Mouse (Mus musculus) liver, adult 2 months (tissue): ENCODE measurements at regions not wholly inside any gene's neighbourhood (a gene's known extent, or its start where the extent isn't known, plus 50 kb on each side); places are given as distances from the start of the nearest gene placed in this dataset.
A peak's percentile ranks its signal among the peaks of the same experiment; 100 is the strongest.

Source experiments
- DNase-seq: peaks from one replicate; pipeline ENCODE4 v3.0.0-alpha.2; 2011; ENCODE audit warnings: low read depth, low spot score; ENCODE audit errors: extremely low read depth
- H3K27ac ChIP-seq: fragments of 200-500 bp; replicated peaks from 2 replicates; pipeline ENCODE4 v1.5.1; 2012; ENCODE audit warnings: low read depth, mild to moderate bottlenecking, control low read depth, inconsistent platforms, low read length; ENCODE audit not compliant: insufficient read depth
- H3K27me3 ChIP-seq: fragments of 200-500 bp; 2 replicates; pipeline ENCODE4 v1.6.1; 2012; ENCODE audit warnings: mild to moderate bottlenecking, moderate library complexity, low read length, inconsistent platforms; ENCODE audit not compliant: control insufficient read depth, insufficient read depth
- H3K36me3 ChIP-seq: fragments of 200-500 bp; 2 replicates; pipeline ENCODE4 v1.6.1; 2012; ENCODE audit warnings: low read length, inconsistent platforms; ENCODE audit not compliant: control insufficient read depth, insufficient read depth
- H3K4me1 ChIP-seq: fragments of 200-500 bp; 2 replicates; pipeline ENCODE4 v1.6.1; 2011; ENCODE audit warnings: low read length; ENCODE audit not compliant: control insufficient read depth, insufficient read depth
- H3K4me3 ChIP-seq: fragments of 200-500 bp; 2 replicates; pipeline ENCODE4 v1.5.1; 2011; ENCODE audit warnings: low read depth, mild to moderate bottlenecking, control low read depth, low read length, moderate library complexity; ENCODE audit not compliant: insufficient read depth
- H3K79me2 ChIP-seq: fragments of 200-500 bp; 2 replicates; pipeline ENCODE4 v1.6.1; 2012; ENCODE audit warnings: inconsistent platforms, mild to moderate bottlenecking, low read length, moderate library complexity; ENCODE audit not compliant: control insufficient read depth, insufficient read depth
- H3K9ac ChIP-seq: fragments of 200-500 bp; 2 replicates; pipeline ENCODE4 v1.6.1; 2012; ENCODE audit warnings: low read depth, mild to moderate bottlenecking, control low read depth, inconsistent platforms, low read length
- CTCF ChIP-seq: fragments of 200-500 bp; IDR thresholded peaks from 2 replicates; pipeline ENCODE4 v1.5.1; 2011; ENCODE audit warnings: low read depth, low read length, control low read depth
- POLR2A ChIP-seq: fragments of 200-500 bp; IDR thresholded peaks from 2 replicates; pipeline ENCODE4 v1.6.1; 2011; ENCODE audit warnings: low read length, control low read depth; ENCODE audit not compliant: insufficient read depth; ENCODE audit errors: extremely low read depth
- WGBS: fragments of 180-500 bp; shearing (Covaris S2); methylation state at CpG from one replicate; pipeline ENCODE4 v1.1.7; 2018; 5-methylcytosine and 5-hydroxymethylcytosine counted together

GRCm38 (mm10) chr16:95196622-95197021 lies 60.7 kb upstream of the Kcnj15 start:
- no peak overlapping the region for H3K9ac ChIP-seq
- H3K27ac ChIP-seq, result no peak overlapping the region
- H3K4me3 ChIP-seq, result no peak overlapping the region
- H3K36me3 ChIP-seq, result no peaks in the 10 kb centered on the region
- TF ChIP-seq POLR2A, result no peak
- TF ChIP-seq CTCF, result peak; percentile 66
- DNase-seq, result peak; percentile 28
- H3K79me2 ChIP-seq, result no peaks in the 10 kb centered on the region
- no peaks in the 10 kb centered on the region for H3K4me1 ChIP-seq
- no peaks in the 10 kb centered on the region for H3K27me3 ChIP-seq
- WGBS, result 0% methylated on average over 1 of the region's 1 CpGs

GRCm38 (mm10) chr16:95198795-95199563 lies 58.4 kb upstream of the Kcnj15 start:
- DNase-seq, result no peak
- Histone ChIP-seq H3K79me2 (no peaks in the 10 kb centered on the region), H3K36me3 (no peaks in the 10 kb centered on the region), H3K4me1 (no peaks in the 10 kb centered on the region), H3K27ac (no peak overlapping the region), H3K9ac (no peak overlapping the region), H3K27me3 (no peaks in the 10 kb centered on the region), H3K4me3 (no peak overlapping the region)
- no peak for TF ChIP-seq CTCF
- TF ChIP-seq POLR2A, result no peak
- WGBS, result 62% methylated on average over 19 of the region's 19 CpGs

DNA sequence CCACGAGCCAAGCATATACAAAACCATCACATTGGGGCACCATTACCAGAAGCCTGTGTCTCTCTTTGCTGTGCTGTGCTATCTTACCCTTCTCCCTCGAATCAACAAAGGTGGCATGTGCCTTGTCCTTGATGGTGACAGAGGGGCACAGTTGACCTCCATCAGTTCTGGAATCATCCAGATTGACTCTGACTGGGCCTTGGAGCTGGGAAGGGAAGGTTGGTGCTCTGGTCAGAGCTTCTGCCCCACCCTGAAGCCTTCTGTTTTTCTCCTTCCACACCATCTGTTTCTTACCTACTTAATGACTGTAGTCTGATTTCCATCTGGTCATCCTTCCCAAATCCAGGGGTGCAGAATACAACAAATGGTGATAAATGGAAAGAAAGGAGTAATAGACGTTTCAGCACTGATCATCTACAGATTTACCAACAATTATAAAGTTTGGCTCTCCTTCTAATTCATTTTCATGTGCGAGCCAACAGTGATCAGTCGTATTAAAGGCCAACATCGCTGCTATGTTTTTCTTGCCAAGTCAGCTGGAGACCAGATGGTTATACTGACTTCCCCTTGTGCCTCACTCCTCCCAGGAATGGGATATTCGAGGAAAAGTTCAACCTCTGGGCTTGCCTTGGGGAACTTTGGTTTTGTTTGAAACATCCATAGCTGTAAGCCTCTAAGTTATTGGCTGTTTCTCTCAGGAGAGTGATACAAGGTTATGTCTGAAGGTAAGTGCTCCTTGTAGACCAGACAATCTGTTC lies 55.1 kb upstream of the Kcnj15 start:
- Histone ChIP-seq H3K79me2 (no peaks in the 10 kb centered on the region), H3K27me3 (no peaks in the 10 kb centered on the region), H3K36me3 (no peaks in the 10 kb centered on the region), H3K4me1 (no peaks in the 10 kb centered on the region), H3K4me3 (no peak overlapping the region), H3K9ac (no peak overlapping the region), H3K27ac (no peak overlapping the region)
- WGBS, result 69% methylated on average over 7 of the region's 7 CpGs
- TF ChIP-seq POLR2A, result no peak
- no peak for TF ChIP-seq CTCF
- no peak for DNase-seq

GRCm38 (mm10) chr16:95203026-95203425 lies 54.3 kb upstream of the Kcnj15 start:
- no peaks in the 10 kb centered on the region for H3K27me3 ChIP-seq
- no peak overlapping the region for H3K9ac ChIP-seq
- TF ChIP-seq CTCF (no peak), POLR2A (no peak)

DNA sequence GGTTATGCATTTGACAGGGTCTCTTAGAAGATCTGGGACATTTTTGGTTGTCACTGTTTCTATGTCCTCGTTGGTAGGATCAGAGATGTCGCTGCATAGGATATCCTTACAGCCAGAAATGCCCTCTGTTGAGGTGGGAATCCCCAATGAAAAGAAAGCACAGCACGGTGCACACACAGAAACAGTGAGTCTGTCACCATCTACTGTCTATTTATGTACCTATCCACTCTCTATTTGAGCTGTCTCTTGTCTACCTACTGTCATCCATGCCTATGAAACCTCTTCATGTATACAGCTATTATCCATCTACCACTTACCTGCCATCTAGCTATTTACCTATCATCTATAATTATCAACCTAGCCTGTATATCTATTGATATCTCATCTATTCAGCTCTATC lies 53.6 kb upstream of the Kcnj15 start:
- Histone ChIP-seq H3K4me1 (no peaks in the 10 kb centered on the region), H3K27ac (no peak overlapping the region), H3K79me2 (no peaks in the 10 kb centered on the region), H3K4me3 (no peak overlapping the region), H3K27me3 (no peaks in the 10 kb centered on the region), H3K36me3 (no peaks in the 10 kb centered on the region), H3K9ac (no peak overlapping the region)
- WGBS, result 79% methylated on average over 3 of the region's 3 CpGs
- no peak for DNase-seq
- no peak for TF ChIP-seq CTCF

More at GRCm38 (mm10) chr16:95203026-95203425, 54.3 kb upstream of the Kcnj15 start:
- DNase-seq, result no peak
- Histone ChIP-seq H3K27ac (no peak overlapping the region), H3K4me1 (no peaks in the 10 kb centered on the region), H3K36me3 (no peaks in the 10 kb centered on the region), H3K79me2 (no peaks in the 10 kb centered on the region), H3K4me3 (no peak overlapping the region)
- WGBS, result 81% methylated on average over 3 of the region's 3 CpGs

GRCm38 (mm10) chr16:95204507-95204906 lies 52.9 kb upstream of the Kcnj15 start:
- H3K9ac ChIP-seq, result no peak overlapping the region
- H3K4me3 ChIP-seq, result no peak overlapping the region
- H3K4me1 ChIP-seq, result no peaks in the 10 kb centered on the region
- no peaks in the 10 kb centered on the region for H3K79me2 ChIP-seq
- WGBS, result 90% methylated on average over 6 of the region's 6 CpGs
- no peak for DNase-seq
- H3K36me3 ChIP-seq, result no peaks in the 10 kb centered on the region
- TF ChIP-seq POLR2A (no peak), CTCF (no peak)
- no peak overlapping the region for H3K27ac ChIP-seq
- no peaks in the 10 kb centered on the region for H3K27me3 ChIP-seq
